Mouse (Mus musculus) ES-Bruce4 (cell line): ENCODE results near the gene Olfr1423. TPM values are rescaled to one million over a fixed set of nuclear protein-coding genes. Genes with fewer than 3 reads are reported as not detected.
"Not testable (repeated sequence)": the region's sequence is repeated elsewhere in the genome, so short reads cannot be mapped to it uniquely, and the experiment has no call there.

Experiments
- H3K27ac ChIP-seq: 2 replicates; pipeline ENCODE4 v1.5.1; 2012; ENCODE audit warnings: low read length, inconsistent platforms; ENCODE audit not compliant: insufficient read depth
- H3K27me3 ChIP-seq: 2 replicates; pipeline ENCODE4 v1.6.1; 2012; ENCODE audit warnings: mild to moderate bottlenecking, low read length, inconsistent platforms; ENCODE audit not compliant: control insufficient read depth, poor library complexity, insufficient read depth, severe bottlenecking
- H3K36me3 ChIP-seq: 2 replicates; pipeline ENCODE4 v1.6.1; 2012; ENCODE audit warnings: inconsistent platforms, mild to moderate bottlenecking, low read length, moderate library complexity; ENCODE audit not compliant: control insufficient read depth, poor library complexity, insufficient read depth, severe bottlenecking
- H3K4me1 ChIP-seq: one replicate; pipeline ENCODE4 v1.8.1; 2011; ENCODE audit warnings: low read length; ENCODE audit not compliant: control insufficient read depth, insufficient read depth
- H3K4me3 ChIP-seq: 2 replicates; pipeline ENCODE4 v1.5.1; 2011; ENCODE audit warnings: low read depth, mild to moderate bottlenecking, low read length
- H3K9ac ChIP-seq: 2 replicates; pipeline ENCODE4 v1.6.1; 2012; ENCODE audit warnings: low read depth, mild to moderate bottlenecking, inconsistent platforms; ENCODE audit not compliant: poor library complexity, severe bottlenecking
- H3K9me3 ChIP-seq: replicated peaks from 2 replicates; pipeline ENCODE4 v1.6.1; 2012; ENCODE audit warnings: mild to moderate bottlenecking, low read length, inconsistent platforms; ENCODE audit not compliant: control insufficient read depth, poor library complexity, insufficient read depth, severe bottlenecking
- CTCF ChIP-seq: IDR thresholded peaks from one replicate; pipeline ENCODE4 v1.8.1; 2011; ENCODE audit warnings: low read depth, low read length
- EP300 ChIP-seq: IDR thresholded peaks from 2 replicates; pipeline ENCODE4 v1.6.1; 2011; ENCODE audit warnings: low read depth, low read length; ENCODE audit not compliant: insufficient read depth
- POLR2A ChIP-seq: IDR thresholded peaks from one replicate; pipeline ENCODE4 v1.8.1; 2011; ENCODE audit warnings: low read length; ENCODE audit not compliant: insufficient read depth
- polyA plus RNA-seq: library from polyadenylated mRNA; stranded (reverse); fragments of >200 nt; gene quantifications from 2 replicates; pipeline ENCODE4 v1.2.4, GENCODE M21; 2011; ENCODE audit warnings: low read depth; ENCODE audit not compliant: missing spikeins, insufficient read depth, insufficient read length

Gene Olfr1423
- polyA plus RNA-seq, 1 experiment: 0.10 TPM

DNA sequence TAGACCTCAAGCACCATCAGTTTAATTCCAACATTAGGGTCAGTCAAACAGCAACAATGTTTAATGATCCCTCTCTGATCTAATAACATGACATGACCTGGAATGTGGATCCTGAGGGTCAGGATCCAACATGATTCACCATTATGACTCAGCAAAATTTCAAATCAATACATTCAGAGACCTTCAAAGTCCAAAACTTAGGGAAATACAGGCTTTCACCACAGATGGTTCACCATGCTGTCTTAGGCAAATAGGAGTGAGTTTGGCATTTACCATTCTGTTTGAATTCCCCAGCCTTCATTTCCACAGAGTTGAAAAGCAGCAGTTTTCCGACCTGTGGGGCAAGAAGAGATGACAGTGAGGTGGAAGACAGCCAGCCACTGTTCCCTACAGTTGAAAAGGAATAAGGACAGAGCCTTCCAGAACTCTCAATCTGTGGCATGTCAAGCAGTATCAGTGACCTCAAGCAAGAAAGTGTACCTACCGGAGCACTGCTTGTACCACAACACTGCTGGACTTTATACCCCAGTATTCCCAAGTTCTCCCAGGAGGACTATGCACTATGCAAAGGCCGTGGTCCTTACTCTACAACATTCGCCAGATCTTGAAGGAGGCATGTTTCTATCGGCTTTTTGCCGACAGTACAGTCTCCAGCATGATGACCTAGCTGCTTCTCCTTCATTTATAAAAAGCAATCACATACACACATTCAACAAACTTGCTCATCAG is 46.2 kb downstream of the Olfr1423 start:
- Histone ChIP-seq H3K27ac (no peak overlapping the region), H3K27me3 (no peaks in the 10 kb centered on the region), H3K9me3 (no peaks in the 10 kb centered on the region), H3K36me3 (peaks cover 17% of the 10 kb centered on the region), H3K4me3 (no peak overlapping the region), H3K9ac (no peak overlapping the region), H3K4me1 (no peaks in the 10 kb centered on the region)
- TF ChIP-seq POLR2A: no peak
- TF ChIP-seq CTCF: no peak
- no peak for TF ChIP-seq EP300

- H3K27ac ChIP-seq: no peak overlapping the region
- peaks cover 24% of the 10 kb centered on the region for H3K36me3 ChIP-seq
- no peaks in the 10 kb centered on the region for H3K4me1 ChIP-seq
- TF ChIP-seq POLR2A (no peak), EP300 (no peak)
- no peaks in the 10 kb centered on the region for H3K27me3 ChIP-seq
- H3K9me3 ChIP-seq: no peaks in the 10 kb centered on the region
- H3K9ac ChIP-seq: no peak overlapping the region
- H3K4me3 ChIP-seq: no peak overlapping the region
These were observed 48.6 kb downstream of the Olfr1423 start for GRCm38 (mm10) chr19:11992441-11993029.

- Histone ChIP-seq H3K36me3 (peaks cover 24% of the 10 kb centered on the region), H3K9me3 (no peaks in the 10 kb centered on the region), H3K4me1 (no peaks in the 10 kb centered on the region), H3K4me3 (no peak overlapping the region), H3K9ac (no peak overlapping the region), H3K27me3 (no peaks in the 10 kb centered on the region), H3K27ac (no peak overlapping the region)
- TF ChIP-seq CTCF (no peak), EP300 (no peak), POLR2A (no peak)
These were observed 49.1 kb downstream of the Olfr1423 start for GRCm38 (mm10) chr19:11992034-11992433.

DNA sequence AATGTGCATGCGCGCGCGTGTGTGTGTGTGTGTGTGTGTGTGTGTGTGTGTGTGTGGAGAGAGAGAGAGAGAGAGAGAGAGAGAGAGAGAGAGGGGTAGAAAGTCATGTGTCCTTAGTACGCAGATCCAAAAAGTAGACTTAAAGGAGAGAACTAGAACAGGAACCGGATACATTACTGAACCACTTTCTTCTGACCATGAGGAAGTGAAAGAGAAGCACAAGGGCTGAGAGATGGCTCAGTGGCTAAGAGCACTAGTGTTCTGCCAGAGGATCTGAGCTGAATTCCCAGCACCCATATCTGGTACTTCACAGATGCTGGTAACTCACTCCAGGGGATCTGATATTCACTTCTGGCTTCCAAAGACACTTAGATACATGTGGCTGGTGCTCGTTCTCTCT is 51.8 kb downstream of the Olfr1423 start:
- Histone ChIP-seq H3K4me3 (no peak overlapping the region), H3K4me1 (no peaks in the 10 kb centered on the region), H3K9me3 (no peaks in the 10 kb centered on the region), H3K27ac (no peak overlapping the region), H3K9ac (no peak overlapping the region), H3K27me3 (no peaks in the 10 kb centered on the region), H3K36me3 (peaks cover 28% of the 10 kb centered on the region)
- TF ChIP-seq POLR2A: no peak
- no peak for TF ChIP-seq CTCF
- TF ChIP-seq EP300: no peak

DNA sequence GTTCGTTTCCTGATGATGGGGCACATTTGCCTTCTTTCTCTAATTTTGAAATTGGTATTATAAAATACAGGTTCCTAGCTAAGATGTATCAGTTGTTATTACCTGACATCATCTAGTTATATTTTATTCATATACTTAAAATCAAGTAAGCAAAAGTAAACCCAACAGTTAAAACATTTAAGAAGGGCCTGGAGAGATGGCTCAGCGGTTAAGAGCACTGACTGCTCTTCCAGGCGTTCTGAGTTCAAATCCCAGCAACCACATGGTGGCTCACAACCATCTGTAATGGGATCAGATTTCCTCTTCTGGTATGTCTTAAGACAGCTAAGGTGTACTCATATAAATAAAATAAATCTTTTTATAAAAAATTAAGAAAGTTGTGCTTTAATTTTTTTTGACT is 53.3 kb downstream of the Olfr1423 start:
- Histone ChIP-seq H3K9me3 (no peaks in the 10 kb centered on the region), H3K4me3 (no peak overlapping the region), H3K9ac (no peak overlapping the region), H3K4me1 (no peaks in the 10 kb centered on the region), H3K36me3 (peaks cover 43% of the 10 kb centered on the region), H3K27ac (no peak overlapping the region), H3K27me3 (no peaks in the 10 kb centered on the region)
- no peak for TF ChIP-seq POLR2A
- TF ChIP-seq CTCF: no peak
- TF ChIP-seq EP300: no peak

DNA sequence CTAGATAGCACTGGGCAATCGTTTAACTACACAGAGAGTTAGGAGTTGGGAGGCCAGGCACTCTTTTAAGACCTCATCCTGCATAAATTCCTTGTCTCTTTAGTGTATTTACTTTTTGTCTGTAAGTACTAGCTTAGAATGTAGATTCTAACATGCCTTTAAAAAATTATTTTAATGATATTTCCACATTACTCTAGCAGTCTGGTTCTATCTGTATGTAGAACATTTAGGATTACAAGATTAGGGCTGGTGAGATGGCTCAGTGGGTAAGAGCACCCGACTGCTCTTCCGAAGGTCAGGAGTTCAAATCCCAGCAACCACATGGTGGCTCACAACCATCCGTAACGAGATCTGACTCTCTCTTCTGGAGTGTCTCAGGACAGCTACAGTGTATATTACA is 56.5 kb downstream of the Olfr1423 start:
- H3K4me3 ChIP-seq, H3K4me1 ChIP-seq, H3K9ac ChIP-seq, H3K9me3 ChIP-seq, H3K27me3 ChIP-seq, H3K27ac ChIP-seq: not testable (repeated sequence)
- peaks cover 44% of the 10 kb centered on the region for H3K36me3 ChIP-seq

Other genes with a start within 250 kb of the Olfr1423 start
- 109 and 112 TPM in 2 replicates for gene Stx3, start 221.9 kb downstream of the Olfr1423 start, polyA plus RNA-seq
- not detected in 2 replicates for gene Olfr1417, start 202.1 kb downstream of the Olfr1423 start, polyA plus RNA-seq
- not detected in 2 replicates for gene Olfr1418, start 180.3 kb downstream of the Olfr1423 start, polyA plus RNA-seq
- not detected in 2 replicates for gene Olfr1419, start 166.2 kb downstream of the Olfr1423 start, polyA plus RNA-seq
- gene Olfr1420, start 154.8 kb downstream of the Olfr1423 start, polyA plus RNA-seq: not detected in 2 replicates
- 42.2 and 42.6 TPM in 2 replicates for gene Patl1, start 128.9 kb downstream of the Olfr1423 start, polyA plus RNA-seq
- gene Osbp, start 75.4 kb downstream of the Olfr1423 start, polyA plus RNA-seq: 28.3 and 31.5 TPM in 2 replicates
- gene Olfr1424, start 21.4 kb upstream of the Olfr1423 start, polyA plus RNA-seq: not detected in 2 replicates
- not detected in 2 replicates for gene Olfr1425, start 36.4 kb upstream of the Olfr1423 start, polyA plus RNA-seq
- not detected in 2 replicates for gene Olfr1426, start 50.7 kb upstream of the Olfr1423 start, polyA plus RNA-seq
- gene Olfr1427, start 62.0 kb upstream of the Olfr1423 start, polyA plus RNA-seq: not detected in 2 replicates
- gene Olfr1428, start 74.6 kb upstream of the Olfr1423 start, polyA plus RNA-seq: not detected in 2 replicates
- not detected in 2 replicates for gene Olfr76, start 81.9 kb upstream of the Olfr1423 start, polyA plus RNA-seq
- gene Olfr1555-ps1, start 128.8 kb upstream of the Olfr1423 start, polyA plus RNA-seq: not detected in 2 replicates
- not detected in 2 replicates for gene Olfr1431, start 159.3 kb upstream of the Olfr1423 start, polyA plus RNA-seq
- gene Olfr1432, start 191.3 kb upstream of the Olfr1423 start, polyA plus RNA-seq: not detected in 2 replicates
- not detected in 2 replicates for gene Olfr262, start 200.3 kb upstream of the Olfr1423 start, polyA plus RNA-seq
- not detected in 2 replicates for gene Olfr235, start 219.7 kb upstream of the Olfr1423 start, polyA plus RNA-seq
- not detected in 2 replicates for gene Olfr1434, start 238.5 kb upstream of the Olfr1423 start, polyA plus RNA-seq